Comparison of ENCODE assay signal across 13 mouse cellular contexts in genomic region chr10:21678372-21678771, GRCm38 (mm10).
DNase-seq lines count a peak whose midpoint lies in the region; ATAC-seq and TF ChIP-seq lines count a peak whose summit lies in the region.
"Had no signal": no experiment of that assay in that cellular context is flagged by ENCODE, and none has a peak within 500 bp of the region (broad histone marks: within the 10 kb centered on the region; RNA-seq: fewer than 3 reads in every experiment).

No protein-coding gene starts in this region.

- 83% methylated on average over 6 of the region's 6 CpGs for WGBS in embryonic facial prominence, embryonic 13.5 days
- WGBS in embryonic facial prominence, embryonic 10.5 days, result 89% methylated on average over 6 of the region's 6 CpGs
- WGBS in heart, embryonic 16.5 days, result 83% methylated on average over 6 of the region's 6 CpGs
- 87% methylated on average over 6 of the region's 6 CpGs for WGBS in kidney, postnatal 0 days
- 83% methylated on average over 6 of the region's 6 CpGs for WGBS in stomach, postnatal 0 days

- H3K9ac ChIP-seq in embryonic facial prominence, embryonic 13.5 days, result no peak overlapping the region
- no peak overlapping the region for H3K9ac ChIP-seq in heart, embryonic 16.5 days (ENCODE audit: low read length)
- no peak overlapping the region for H3K9ac ChIP-seq in kidney, postnatal 0 days (ENCODE audit: low read depth, low read length)
- no peak overlapping the region for H3K9ac ChIP-seq in stomach, postnatal 0 days (ENCODE audit: low read length)
- H3K9ac ChIP-seq: embryonic facial prominence, embryonic 12.5 days; limb, embryonic 15.5 days had no signal

- 0 out of 2 replicates have a peak overlapping the region, but pooled peaks have one; percentile 19 for H3K27ac ChIP-seq in embryonic facial prominence, embryonic 13.5 days
- H3K27ac ChIP-seq in embryonic facial prominence, embryonic 10.5 days (replicated peaks), result no peak overlapping the region
- peak overlapping the region; percentile 15 for H3K27ac ChIP-seq in heart, embryonic 16.5 days (ENCODE audit: low read length)
- H3K27ac ChIP-seq in kidney, postnatal 0 days, result peak overlapping the region; percentile 57
- H3K27ac ChIP-seq in stomach, postnatal 0 days (replicated peaks), result no peak overlapping the region
- H3K27ac ChIP-seq: embryonic facial prominence, embryonic 12.5 days; hindbrain, postnatal 0 days; limb, embryonic 15.5 days had no signal

- peaks cover 8% of the 10 kb centered on the region; the same call in 1 of the 2 replicates for H3K4me1 ChIP-seq in embryonic facial prominence, embryonic 13.5 days
- peaks cover 9% of the 10 kb centered on the region for H3K4me1 ChIP-seq in embryonic facial prominence, embryonic 10.5 days
- H3K4me1 ChIP-seq in heart, embryonic 16.5 days (ENCODE audit: control insufficient read depth, insufficient read depth, low read length), result 0 out of 2 replicates have a peak, but pooled peaks cover 6% of the 10 kb centered on the region
- no peaks in the 10 kb centered on the region for H3K4me1 ChIP-seq in kidney, postnatal 0 days (replicated peaks; ENCODE audit: insufficient read depth, low read length)
- H3K4me1 ChIP-seq in stomach, postnatal 0 days (replicated peaks; ENCODE audit: control insufficient read depth, insufficient read depth), result no peaks in the 10 kb centered on the region
- H3K4me1 ChIP-seq: limb, embryonic 15.5 days had no signal

- H3K9me3 ChIP-seq in embryonic facial prominence, embryonic 13.5 days, result no peaks in the 10 kb centered on the region
- no peaks in the 10 kb centered on the region for H3K9me3 ChIP-seq in embryonic facial prominence, embryonic 10.5 days
- H3K9me3 ChIP-seq in heart, embryonic 16.5 days (replicated peaks; ENCODE audit: control insufficient read depth, low read length), result no peaks in the 10 kb centered on the region; the same call in 1 of the 2 replicates
- H3K9me3 ChIP-seq in kidney, postnatal 0 days (replicated peaks; ENCODE audit: low read length), result no peaks in the 10 kb centered on the region; the same call in 1 of the 2 replicates
- H3K9me3 ChIP-seq in stomach, postnatal 0 days (ENCODE audit: control insufficient read depth, low read length), result no peaks in the 10 kb centered on the region
- H3K9me3 ChIP-seq: embryonic facial prominence, embryonic 12.5 days; limb, embryonic 15.5 days had no signal

- no peak overlapping the region for H3K4me2 ChIP-seq in embryonic facial prominence, embryonic 13.5 days
- no peak overlapping the region for H3K4me2 ChIP-seq in heart, embryonic 16.5 days (ENCODE audit: low read depth, low read length)
- no peak overlapping the region for H3K4me2 ChIP-seq in kidney, postnatal 0 days (ENCODE audit: low read length)
- no peak overlapping the region for H3K4me2 ChIP-seq in stomach, postnatal 0 days (replicated peaks; ENCODE audit: low read depth)
- H3K4me2 ChIP-seq: embryonic facial prominence, embryonic 12.5 days; limb, embryonic 15.5 days had no signal

- no peaks in the 10 kb centered on the region for H3K27me3 ChIP-seq in embryonic facial prominence, embryonic 13.5 days
- H3K27me3 ChIP-seq in embryonic facial prominence, embryonic 10.5 days (replicated peaks; ENCODE audit: low read depth, poor library complexity, severe bottlenecking), result no peaks in the 10 kb centered on the region
- H3K27me3 ChIP-seq in heart, embryonic 16.5 days (ENCODE audit: control insufficient read depth, insufficient read depth, low read length), result no peaks in the 10 kb centered on the region
- no peaks in the 10 kb centered on the region for H3K27me3 ChIP-seq in kidney, postnatal 0 days (ENCODE audit: insufficient read depth, low read length)
- no peaks in the 10 kb centered on the region for H3K27me3 ChIP-seq in stomach, postnatal 0 days (ENCODE audit: control insufficient read depth, insufficient read depth, low read length)
- H3K27me3 ChIP-seq: embryonic facial prominence, embryonic 12.5 days; limb, embryonic 15.5 days had no signal

- TF ChIP-seq CTCF in kidney, postnatal 0 days (IDR thresholded peaks at IDR 0.05; ENCODE audit: low read depth), result no peak
- TF ChIP-seq CTCF in stomach, postnatal 0 days (IDR thresholded peaks at IDR 0.05; ENCODE audit: low read depth), result no peak

- no peak for DNase-seq in embryonic facial prominence, embryonic 10.5 days (ENCODE audit: low spot score)
- DNase-seq in heart, postnatal 4 days, result no peak
- DNase-seq in kidney, postnatal 0 days (ENCODE audit: low spot score), result no peak
- no peak for DNase-seq in kidney, adult 11 months
- DNase-seq in adipocyte (ENCODE audit: low spot score), result peak; percentile 6
- no peak for DNase-seq in stomach, postnatal 0 days (ENCODE audit: low spot score)
- DNase-seq: cerebellum, adult 9-11 months had no signal

- H3K4me3 ChIP-seq in embryonic facial prominence, embryonic 13.5 days, result no peak overlapping the region
- H3K4me3 ChIP-seq in embryonic facial prominence, embryonic 10.5 days, result no peak overlapping the region
- no peak overlapping the region for H3K4me3 ChIP-seq in heart, embryonic 16.5 days (ENCODE audit: low read length)
- no peak overlapping the region for H3K4me3 ChIP-seq in kidney, postnatal 0 days (replicated peaks; ENCODE audit: low read depth, low read length)
- no peak overlapping the region for H3K4me3 ChIP-seq in stomach, postnatal 0 days (ENCODE audit: low read depth, low read length)
- H3K4me3 ChIP-seq: embryonic facial prominence, embryonic 12.5 days; limb, embryonic 15.5 days had no signal

- no peak for ATAC-seq in embryonic facial prominence, embryonic 13.5 days (ENCODE audit: insufficient number of reproducible peaks, insufficient read depth, low FRiP score, low TSS enrichment, low read depth)
- no peak for ATAC-seq in heart, embryonic 16.5 days (replicated peaks; ENCODE audit: extremely low read depth, insufficient read depth, low FRiP score)
- ATAC-seq in kidney, postnatal 0 days (replicated peaks; ENCODE audit: low FRiP score, low read depth), result no peak
- no peak for ATAC-seq in stomach, postnatal 0 days (ENCODE audit: low FRiP score, low TSS enrichment)
- ATAC-seq: forebrain, embryonic 14.5 days had no signal

- TF ChIP-seq EP300 in stomach, postnatal 0 days (optimal IDR thresholded peaks at IDR 0.05), result no peak

- H3K36me3 ChIP-seq in embryonic facial prominence, embryonic 13.5 days, result no peaks in the 10 kb centered on the region
- no peaks in the 10 kb centered on the region for H3K36me3 ChIP-seq in embryonic facial prominence, embryonic 10.5 days (replicated peaks)
- H3K36me3 ChIP-seq in heart, embryonic 16.5 days (ENCODE audit: control insufficient read depth, insufficient read depth), result no peaks in the 10 kb centered on the region
- H3K36me3 ChIP-seq in kidney, postnatal 0 days (ENCODE audit: insufficient read depth, low read length), result no peaks in the 10 kb centered on the region
- no peaks in the 10 kb centered on the region for H3K36me3 ChIP-seq in stomach, postnatal 0 days (ENCODE audit: control insufficient read depth, insufficient read depth, low read length)
- H3K36me3 ChIP-seq: embryonic facial prominence, embryonic 12.5 days; limb, embryonic 15.5 days had no signal

Comparison
In these comparisons a context has a peak if more than half of its experiments do, and no peak if none do; other contexts are left out.
1. H3K27ac ChIP-seq: peak in embryonic facial prominence, embryonic 13.5 days (single experiment), heart, embryonic 16.5 days (single experiment) and kidney, postnatal 0 days (single experiment); none in embryonic facial prominence, embryonic 10.5 days (single experiment) and stomach, postnatal 0 days (single experiment).